Mouse (Mus musculus): ENCODE results near the gene Mak. TPM values are rescaled to one million over a fixed set of nuclear protein-coding genes. Genes with fewer than 3 reads are reported as not detected.

Mak gene
- polyA plus RNA-seq, 1 experiment from 2014 or later = 0.10 TPM

GRCm38 (mm10) chr13:41018236-41018635 is 61.3 kb downstream of the Mak start:
- WGBS (ENCODE audit: insufficient replicate concordance) = 39% methylated on average over 9 of the region's 9 CpGs
- ATAC-seq (ENCODE audit: insufficient read depth) = no peak
- peak overlapping the region; percentile 75 for H3K4me3 ChIP-seq (replicated peaks)
- peaks cover 77% of the 10 kb centered on the region for H3K36me3 ChIP-seq (replicated peaks)
- H3K9me3 ChIP-seq (replicated peaks) = no peaks in the 10 kb centered on the region
- H3K27ac ChIP-seq (replicated peaks) = peak overlapping the region; percentile 93
- peaks cover 76% of the 10 kb centered on the region for H3K4me1 ChIP-seq (replicated peaks)
- peak overlapping the region; percentile 84 for H3K9ac ChIP-seq
- H3K4me2 ChIP-seq = peak overlapping the region; percentile 82
- H3K27me3 ChIP-seq = no peaks in the 10 kb centered on the region

- H3K4me3 ChIP-seq (replicated peaks) = peak overlapping the region; percentile 75
- ATAC-seq (ENCODE audit: insufficient read depth) = peak; percentile 78
Observed at GRCm38 (mm10) chr13:41017832-41018231, 61.7 kb downstream of the Mak start.

GRCm38 (mm10) chr13:41016797-41017405 is 62.6 kb downstream of the Mak start:
- peaks cover 77% of the 10 kb centered on the region for H3K36me3 ChIP-seq (replicated peaks)
- no peaks in the 10 kb centered on the region for H3K9me3 ChIP-seq (replicated peaks)
- H3K4me2 ChIP-seq = peak overlapping the region; percentile 82
- H3K4me3 ChIP-seq (replicated peaks) = peak overlapping the region; percentile 75
- peaks cover 65% of the 10 kb centered on the region for H3K4me1 ChIP-seq (replicated peaks)
- WGBS (ENCODE audit: insufficient replicate concordance) = 12% methylated on average over 12 of the region's 12 CpGs
- H3K9ac ChIP-seq = peak overlapping the region; percentile 84
- ATAC-seq (ENCODE audit: insufficient read depth) = no peak
- no peaks in the 10 kb centered on the region for H3K27me3 ChIP-seq
- H3K27ac ChIP-seq (replicated peaks) = peak overlapping the region; percentile 93

More at GRCm38 (mm10) chr13:41017832-41018231, 61.7 kb downstream of the Mak start:
- 22% methylated on average over 4 of the region's 4 CpGs for WGBS (ENCODE audit: insufficient replicate concordance)
- H3K27me3 ChIP-seq = no peaks in the 10 kb centered on the region
- H3K4me2 ChIP-seq = peak overlapping the region; percentile 82
- H3K9ac ChIP-seq = peak overlapping the region; percentile 84
- peaks cover 77% of the 10 kb centered on the region for H3K36me3 ChIP-seq (replicated peaks)
- peaks cover 73% of the 10 kb centered on the region for H3K4me1 ChIP-seq (replicated peaks)
- H3K9me3 ChIP-seq (replicated peaks) = no peaks in the 10 kb centered on the region
- H3K27ac ChIP-seq (replicated peaks) = peak overlapping the region; percentile 93

- peaks cover 56% of the 10 kb centered on the region for H3K4me1 ChIP-seq (replicated peaks)
- under 1% methylated on average over 43 of the region's 43 CpGs for WGBS (ENCODE audit: insufficient replicate concordance)
- no peaks in the 10 kb centered on the region for H3K27me3 ChIP-seq
- ATAC-seq (ENCODE audit: insufficient read depth) = peak; percentile 78
- peak within 1 kb of the TSS; percentile 75 for H3K4me3 ChIP-seq (replicated peaks)
- peaks cover 77% of the 10 kb centered on the region for H3K36me3 ChIP-seq (replicated peaks)
- H3K9ac ChIP-seq = peak within 1 kb of the TSS; percentile 84
- peak within 1 kb of the TSS; percentile 93 for H3K27ac ChIP-seq (replicated peaks)
- peak within 1 kb of the TSS; percentile 82 for H3K4me2 ChIP-seq
- H3K9me3 ChIP-seq (replicated peaks) = no peaks in the 10 kb centered on the region
Observed at GRCm38 (mm10) chr13:41015829-41016634, 63.5 kb downstream of the Mak start, which contains the start of gene Tmem14c. Gene Tmem14c, plus strand, starts transcription at chr13:41016292.

GRCm38 (mm10) chr13:41008946-41009345 is 70.6 kb downstream of the Mak start:
- Histone ChIP-seq H3K4me3 (replicated peaks) (no peak overlapping the region), H3K4me2 (no peak overlapping the region), H3K36me3 (replicated peaks) (peaks cover 97% of the 10 kb centered on the region), H3K27ac (replicated peaks) (no peak overlapping the region), H3K9ac (no peak overlapping the region), H3K27me3 (no peaks in the 10 kb centered on the region), H3K9me3 (replicated peaks) (no peaks in the 10 kb centered on the region), H3K4me1 (replicated peaks) (peaks cover 11% of the 10 kb centered on the region)
- 81% methylated on average over 8 of the region's 8 CpGs for WGBS (ENCODE audit: insufficient replicate concordance)
- no peak for ATAC-seq (ENCODE audit: insufficient read depth)

- no peak overlapping the region for H3K27ac ChIP-seq (replicated peaks)
- H3K4me3 ChIP-seq (replicated peaks) = no peak overlapping the region
- peaks cover 12% of the 10 kb centered on the region for H3K4me1 ChIP-seq (replicated peaks)
- no peaks in the 10 kb centered on the region for H3K9me3 ChIP-seq (replicated peaks)
- 84% methylated on average over 10 of the region's 10 CpGs for WGBS (ENCODE audit: insufficient replicate concordance)
- H3K36me3 ChIP-seq (replicated peaks) = peaks cover 95% of the 10 kb centered on the region
- ATAC-seq (ENCODE audit: insufficient read depth) = no peak
- H3K9ac ChIP-seq = no peak overlapping the region
- H3K4me2 ChIP-seq = no peak overlapping the region
- no peaks in the 10 kb centered on the region for H3K27me3 ChIP-seq
Observed at GRCm38 (mm10) chr13:41008271-41008670, 71.2 kb downstream of the Mak start.

GRCm38 (mm10) chr13:41006244-41006643 is 73.3 kb downstream of the Mak start:
- Histone ChIP-seq H3K27me3 (no peaks in the 10 kb centered on the region), H3K4me3 (replicated peaks) (no peak overlapping the region), H3K36me3 (replicated peaks) (peaks cover 79% of the 10 kb centered on the region), H3K9ac (no peak overlapping the region), H3K9me3 (replicated peaks) (no peaks in the 10 kb centered on the region), H3K4me1 (replicated peaks) (peaks cover 24% of the 10 kb centered on the region), H3K4me2 (no peak overlapping the region), H3K27ac (replicated peaks) (no peak overlapping the region)
- no peak for ATAC-seq (ENCODE audit: insufficient read depth)
- WGBS (ENCODE audit: insufficient replicate concordance) = 81% methylated on average over 4 of the region's 4 CpGs

- Histone ChIP-seq H3K9ac (peak overlapping the region; percentile 39), H3K27ac (replicated peaks) (peak overlapping the region; percentile 55), H3K4me3 (replicated peaks) (peak overlapping the region; percentile 100)
Observed at GRCm38 (mm10) chr13:41002001-41002400, 77.5 kb downstream of the Mak start.

GRCm38 (mm10) chr13:41000926-41001639 is 78.4 kb downstream of the Mak start, which contains the start of gene Pak1ip1:
Gene Pak1ip1, plus strand, starts transcription at chr13:41001023.
- peak within 1 kb of the TSS; percentile 84 for H3K9ac ChIP-seq
- no peaks in the 10 kb centered on the region for H3K9me3 ChIP-seq (replicated peaks)
- peak within 1 kb of the TSS; percentile 100 for H3K4me3 ChIP-seq (replicated peaks)
- ATAC-seq (ENCODE audit: insufficient read depth) = peak; percentile 84
- H3K4me2 ChIP-seq = peak within 1 kb of the TSS; percentile 90
- no peaks in the 10 kb centered on the region for H3K27me3 ChIP-seq
- peaks cover 27% of the 10 kb centered on the region for H3K36me3 ChIP-seq (replicated peaks)
- under 1% methylated on average over 58 of the region's 58 CpGs for WGBS (ENCODE audit: insufficient replicate concordance)
- peak within 1 kb of the TSS; percentile 95 for H3K27ac ChIP-seq (replicated peaks)
- peaks cover 37% of the 10 kb centered on the region for H3K4me1 ChIP-seq (replicated peaks)

More at GRCm38 (mm10) chr13:41002001-41002400, 77.5 kb downstream of the Mak start:
- Histone ChIP-seq H3K9me3 (replicated peaks) (no peaks in the 10 kb centered on the region), H3K36me3 (replicated peaks) (peaks cover 37% of the 10 kb centered on the region), H3K27me3 (no peaks in the 10 kb centered on the region), H3K4me2 (peak overlapping the region; percentile 90), H3K4me1 (replicated peaks) (peaks cover 37% of the 10 kb centered on the region)
- no peak for ATAC-seq (ENCODE audit: insufficient read depth)
- WGBS (ENCODE audit: insufficient replicate concordance) = 55% methylated on average over 5 of the region's 5 CpGs

GRCm38 (mm10) chr13:41000140-41000925 is 79.2 kb downstream of the Mak start:
- peak overlapping the region; percentile 84 for H3K9ac ChIP-seq
- ATAC-seq (ENCODE audit: insufficient read depth) = peak; percentile 29
- H3K4me1 ChIP-seq (replicated peaks) = peaks cover 31% of the 10 kb centered on the region
- H3K4me3 ChIP-seq (replicated peaks) = peak overlapping the region; percentile 100
- H3K4me2 ChIP-seq = peak overlapping the region; percentile 90
- no peaks in the 10 kb centered on the region for H3K9me3 ChIP-seq (replicated peaks)
- peak overlapping the region; percentile 95 for H3K27ac ChIP-seq (replicated peaks)
- no peaks in the 10 kb centered on the region for H3K27me3 ChIP-seq
- WGBS (ENCODE audit: insufficient replicate concordance) = under 1% methylated on average over 25 of the region's 25 CpGs
- H3K36me3 ChIP-seq (replicated peaks) = peaks cover 20% of the 10 kb centered on the region

All from liver, embryonic 15.5 days (tissue).